Mouse (Mus musculus): ENCODE data around the gene Rfx3. TPM values are rescaled to one million over a fixed set of nuclear protein-coding genes. Genes with fewer than 3 reads are reported as not detected.

Rfx3 gene
- total RNA-seq, 2 experiments from 2014 or later = 6.2 to 7.1 TPM

- no peak for DNase-seq (ENCODE audit: low spot score in 2 of 2)
Observed at GRCm38 (mm10) chr19:27738908-27739307, 272.1 kb downstream of the Rfx3 start.

GRCm38 (mm10) chr19:27736571-27736970 is 274.4 kb downstream of the Rfx3 start:
- no peak for DNase-seq (ENCODE audit: low spot score in 2 of 2)

- no peak for DNase-seq (ENCODE audit: low spot score in 2 of 2)
Observed at GRCm38 (mm10) chr19:27718931-27719330, 292.0 kb downstream of the Rfx3 start.

GRCm38 (mm10) chr19:27716274-27716673 is 294.7 kb downstream of the Rfx3 start:
- no peak for DNase-seq (ENCODE audit: low spot score in 2 of 2)
